Mouse (Mus musculus) ES-Bruce4 (cell line): ENCODE data around the gene Nfkbib. TPM values are rescaled to one million over a fixed set of nuclear protein-coding genes. Genes with fewer than 3 reads are reported as not detected.

ENCODE experiments used
- H3K27ac ChIP-seq: 2 replicates; pipeline ENCODE4 v1.5.1; 2012; ENCODE audit warnings: low read length, inconsistent platforms; ENCODE audit not compliant: insufficient read depth
- H3K27me3 ChIP-seq: 2 replicates; pipeline ENCODE4 v1.6.1; 2012; ENCODE audit warnings: mild to moderate bottlenecking, low read length, inconsistent platforms; ENCODE audit not compliant: control insufficient read depth, poor library complexity, insufficient read depth, severe bottlenecking
- H3K36me3 ChIP-seq: 2 replicates; pipeline ENCODE4 v1.6.1; 2012; ENCODE audit warnings: inconsistent platforms, mild to moderate bottlenecking, low read length, moderate library complexity; ENCODE audit not compliant: control insufficient read depth, poor library complexity, insufficient read depth, severe bottlenecking
- H3K4me1 ChIP-seq: one replicate; pipeline ENCODE4 v1.8.1; 2011; ENCODE audit warnings: low read length; ENCODE audit not compliant: control insufficient read depth, insufficient read depth
- H3K4me3 ChIP-seq: 2 replicates; pipeline ENCODE4 v1.5.1; 2011; ENCODE audit warnings: low read depth, mild to moderate bottlenecking, low read length
- H3K9ac ChIP-seq: 2 replicates; pipeline ENCODE4 v1.6.1; 2012; ENCODE audit warnings: low read depth, mild to moderate bottlenecking, inconsistent platforms; ENCODE audit not compliant: poor library complexity, severe bottlenecking
- H3K9me3 ChIP-seq: replicated peaks from 2 replicates; pipeline ENCODE4 v1.6.1; 2012; ENCODE audit warnings: mild to moderate bottlenecking, low read length, inconsistent platforms; ENCODE audit not compliant: control insufficient read depth, poor library complexity, insufficient read depth, severe bottlenecking
- CTCF ChIP-seq: IDR thresholded peaks from one replicate; pipeline ENCODE4 v1.8.1; 2011; ENCODE audit warnings: low read depth, low read length
- EP300 ChIP-seq: IDR thresholded peaks from 2 replicates; pipeline ENCODE4 v1.6.1; 2011; ENCODE audit warnings: low read depth, low read length; ENCODE audit not compliant: insufficient read depth
- POLR2A ChIP-seq: IDR thresholded peaks from one replicate; pipeline ENCODE4 v1.8.1; 2011; ENCODE audit warnings: low read length; ENCODE audit not compliant: insufficient read depth
- polyA plus RNA-seq: library from polyadenylated mRNA; stranded (reverse); fragments of >200 nt; gene quantifications from 2 replicates; pipeline ENCODE4 v1.2.4, GENCODE M21; 2011; ENCODE audit warnings: low read depth; ENCODE audit not compliant: missing spikeins, insufficient read depth, insufficient read length

Gene Nfkbib
- polyA plus RNA-seq, 1 experiment = 23.8 TPM

GRCm38 (mm10) chr7:28775129-28775528, 7.8 kb upstream of the Nfkbib start:
- no peak overlapping the region for H3K9ac ChIP-seq
- no peaks in the 10 kb centered on the region for H3K9me3 ChIP-seq
- no peak overlapping the region for H3K27ac ChIP-seq
- no peak for TF ChIP-seq EP300
- no peak for TF ChIP-seq POLR2A
- no peak for TF ChIP-seq CTCF
- peaks cover under 1% of the 10 kb centered on the region for H3K4me1 ChIP-seq
- no peaks in the 10 kb centered on the region for H3K36me3 ChIP-seq
- H3K4me3 ChIP-seq = no peak overlapping the region
- no peaks in the 10 kb centered on the region for H3K27me3 ChIP-seq

- no peaks in the 10 kb centered on the region for H3K36me3 ChIP-seq
- H3K9ac ChIP-seq = no peak overlapping the region
Measured at GRCm38 (mm10) chr7:28774164-28774563, 6.9 kb upstream of the Nfkbib start.

GRCm38 (mm10) chr7:28773163-28773562, 5.9 kb upstream of the Nfkbib start:
- Histone ChIP-seq H3K9ac (no peak overlapping the region), H3K27ac (no peak overlapping the region), H3K4me3 (no peak overlapping the region), H3K36me3 (no peaks in the 10 kb centered on the region), H3K27me3 (no peaks in the 10 kb centered on the region), H3K9me3 (no peaks in the 10 kb centered on the region), H3K4me1 (no peaks in the 10 kb centered on the region)
- no peak for TF ChIP-seq EP300
- TF ChIP-seq POLR2A = no peak
- TF ChIP-seq CTCF = no peak

More at GRCm38 (mm10) chr7:28774164-28774563, 6.9 kb upstream of the Nfkbib start:
- no peak for TF ChIP-seq EP300
- no peak for TF ChIP-seq CTCF
- TF ChIP-seq POLR2A = no peak
- H3K4me1 ChIP-seq = no peaks in the 10 kb centered on the region
- no peak overlapping the region for H3K27ac ChIP-seq
- H3K27me3 ChIP-seq = no peaks in the 10 kb centered on the region
- no peak overlapping the region for H3K4me3 ChIP-seq
- H3K9me3 ChIP-seq = no peaks in the 10 kb centered on the region

- no peak overlapping the region for H3K27ac ChIP-seq
- TF ChIP-seq EP300 (no peak), POLR2A (no peak), CTCF (no peak)
- H3K9me3 ChIP-seq = no peaks in the 10 kb centered on the region
- no peaks in the 10 kb centered on the region for H3K27me3 ChIP-seq
- no peaks in the 10 kb centered on the region for H3K4me1 ChIP-seq
- no peak overlapping the region for H3K9ac ChIP-seq
- no peaks in the 10 kb centered on the region for H3K36me3 ChIP-seq
- no peak overlapping the region for H3K4me3 ChIP-seq
Measured at GRCm38 (mm10) chr7:28771867-28772266, 4.6 kb upstream of the Nfkbib start.

- Histone ChIP-seq H3K4me3 (no peak overlapping the region), H3K4me1 (peaks cover 2% of the 10 kb centered on the region), H3K36me3 (no peaks in the 10 kb centered on the region), H3K9me3 (no peaks in the 10 kb centered on the region), H3K27me3 (no peaks in the 10 kb centered on the region), H3K9ac (no peak overlapping the region), H3K27ac (no peak overlapping the region)
- no peak for TF ChIP-seq CTCF
- no peak for TF ChIP-seq POLR2A
- TF ChIP-seq EP300 = no peak
Measured at GRCm38 (mm10) chr7:28770309-28770708, 3.0 kb upstream of the Nfkbib start.

GRCm38 (mm10) chr7:28769414-28769958, 2.2 kb upstream of the Nfkbib start:
- Histone ChIP-seq H3K9ac (no peak overlapping the region), H3K9me3 (no peaks in the 10 kb centered on the region), H3K36me3 (no peaks in the 10 kb centered on the region), H3K4me1 (peaks cover 2% of the 10 kb centered on the region), H3K27ac (no peak overlapping the region), H3K4me3 (no peak overlapping the region), H3K27me3 (no peaks in the 10 kb centered on the region)
- TF ChIP-seq CTCF (no peak), EP300 (no peak), POLR2A (no peak)
